Mouse (Mus musculus): ENCODE results near the gene Rai1.

Rai1 gene

GRCm38 (mm10) chr11:60136491-60136890 lies 31.7 kb downstream of the Rai1 start:
- no peak for DNase-seq

- no peak for DNase-seq
Observed at GRCm38 (mm10) chr11:60137170-60137569, 32.4 kb downstream of the Rai1 start.

- DNase-seq: peak; percentile 63
Observed at GRCm38 (mm10) chr11:60139141-60139733, 34.4 kb downstream of the Rai1 start.

GRCm38 (mm10) chr11:60139734-60140371 lies 35.0 kb downstream of the Rai1 start:
- peak; percentile 69 for DNase-seq

- peak; percentile 46 for DNase-seq
Observed at GRCm38 (mm10) chr11:60140586-60141284, 35.9 kb downstream of the Rai1 start.

- peak; percentile 50 for DNase-seq
Observed at GRCm38 (mm10) chr11:60141285-60141608, 36.4 kb downstream of the Rai1 start.

- no peak for DNase-seq
Observed at GRCm38 (mm10) chr11:60143086-60143485, 38.3 kb downstream of the Rai1 start.

GRCm38 (mm10) chr11:60146170-60146569 lies 41.4 kb downstream of the Rai1 start:
- DNase-seq: no peak

- DNase-seq: no peak
Observed at GRCm38 (mm10) chr11:60148591-60148990, 43.8 kb downstream of the Rai1 start.

- no peak for DNase-seq
Observed at GRCm38 (mm10) chr11:60149086-60149485, 44.3 kb downstream of the Rai1 start.

- DNase-seq: no peak
Observed at GRCm38 (mm10) chr11:60150677-60151076, 45.9 kb downstream of the Rai1 start.

- DNase-seq: no peak
Observed at GRCm38 (mm10) chr11:60152339-60152738, 47.5 kb downstream of the Rai1 start.

- DNase-seq: no peak
Observed at GRCm38 (mm10) chr11:60153936-60154335, 49.1 kb downstream of the Rai1 start.

- no peak for DNase-seq
Observed at GRCm38 (mm10) chr11:60155690-60156089, 50.9 kb downstream of the Rai1 start.

- no peak for DNase-seq
Observed at GRCm38 (mm10) chr11:60158271-60158670, 53.5 kb downstream of the Rai1 start.

- DNase-seq: no peak
Observed at GRCm38 (mm10) chr11:60159955-60160354, 55.1 kb downstream of the Rai1 start.

GRCm38 (mm10) chr11:60160454-60161114 lies 55.8 kb downstream of the Rai1 start:
- DNase-seq: no peak

- no peak for DNase-seq
Observed at GRCm38 (mm10) chr11:60161146-60161874, 56.5 kb downstream of the Rai1 start.

GRCm38 (mm10) chr11:60162547-60162946 lies 57.7 kb downstream of the Rai1 start:
- DNase-seq: no peak

- no peak for DNase-seq
Observed at GRCm38 (mm10) chr11:60163362-60163761, 58.5 kb downstream of the Rai1 start.

- no peak for DNase-seq
Observed at GRCm38 (mm10) chr11:60164450-60164849, 59.6 kb downstream of the Rai1 start.

- DNase-seq: no peak
Observed at GRCm38 (mm10) chr11:60165076-60165475, 60.3 kb downstream of the Rai1 start.

- no peak for DNase-seq
Observed at GRCm38 (mm10) chr11:60168780-60169179, 64.0 kb downstream of the Rai1 start.

Measured in cerebellum, adult 9-11 months (tissue).